Mouse (Mus musculus): ENCODE measurements at regions not wholly inside any gene's neighbourhood (a gene's known extent, or its start where the extent isn't known, plus 50 kb on each side); places are given as distances from the start of the nearest gene placed in this dataset.

- no peak for TF ChIP-seq CTCF (IDR thresholded peaks at IDR 0.05; ENCODE audit: low read depth, low read length)
- TF ChIP-seq GATA1 (IDR thresholded peaks at IDR 0.05; ENCODE audit: borderline replicate concordance, low read length), result no peak
- TF ChIP-seq TAL1 (conservative IDR thresholded peaks at IDR 0.05; ENCODE audit: low read depth, low read length), result no peak
- no peak for TF ChIP-seq POLR2AphosphoS5 (IDR thresholded peaks at IDR 0.05; ENCODE audit: insufficient replicate concordance, low read depth, low read length)
Measured at GRCm38 (mm10) chr15:36909494-36909893, 98.1 kb downstream of the Zfp706 start.
